Mouse (Mus musculus): ENCODE results near the gene Galnt15. TPM values are rescaled to one million over a fixed set of nuclear protein-coding genes. Genes with fewer than 3 reads are reported as not detected.

Galnt15 gene
- polyA plus RNA-seq, 1 experiment from 2014 or later: 0.01 TPM

GRCm38 (mm10) chr14:32091124-32091523, 62.3 kb downstream of the Galnt15 start:
- Histone ChIP-seq H3K36me3 (ENCODE audit: control insufficient read depth, insufficient read depth) (peaks cover 3% of the 10 kb centered on the region; the same call in 1 of the 2 replicates), H3K4me1 (ENCODE audit: control insufficient read depth, low read depth, low read length) (peaks cover 8% of the 10 kb centered on the region), H3K4me2 (ENCODE audit: low read depth, low read length) (no peak overlapping the region), H3K27me3 (ENCODE audit: control insufficient read depth, insufficient read depth, low read depth, low read length) (no peaks in the 10 kb centered on the region), H3K9me3 (replicated peaks; ENCODE audit: control insufficient read depth, low read length) (no peaks in the 10 kb centered on the region), H3K9ac (ENCODE audit: low read depth, low read length) (no peak overlapping the region), H3K4me3 (ENCODE audit: low read depth, low read length) (no peak overlapping the region), H3K27ac (ENCODE audit: low read length) (no peak overlapping the region)
- no peak for ATAC-seq (ENCODE audit: low read depth)
- WGBS (ENCODE audit: insufficient replicate concordance): 74% methylated on average over 4 of the region's 4 CpGs

GRCm38 (mm10) chr14:32091704-32092103, 62.9 kb downstream of the Galnt15 start:
- H3K27me3 ChIP-seq (ENCODE audit: control insufficient read depth, insufficient read depth, low read depth, low read length): no peaks in the 10 kb centered on the region
- H3K4me3 ChIP-seq (ENCODE audit: low read depth, low read length): no peak overlapping the region
- H3K9ac ChIP-seq (ENCODE audit: low read depth, low read length): no peak overlapping the region
- H3K27ac ChIP-seq (ENCODE audit: low read length): no peak overlapping the region
- no peak overlapping the region for H3K4me2 ChIP-seq (ENCODE audit: low read depth, low read length)
- WGBS (ENCODE audit: insufficient replicate concordance): 81% methylated on average over 4 of the region's 4 CpGs
- ATAC-seq (ENCODE audit: low read depth): no peak
- H3K4me1 ChIP-seq (ENCODE audit: control insufficient read depth, low read depth, low read length): peaks cover 6% of the 10 kb centered on the region
- peaks cover 3% of the 10 kb centered on the region; the same call in 1 of the 2 replicates for H3K36me3 ChIP-seq (ENCODE audit: control insufficient read depth, insufficient read depth)
- H3K9me3 ChIP-seq (replicated peaks; ENCODE audit: control insufficient read depth, low read length): no peaks in the 10 kb centered on the region

DNA sequence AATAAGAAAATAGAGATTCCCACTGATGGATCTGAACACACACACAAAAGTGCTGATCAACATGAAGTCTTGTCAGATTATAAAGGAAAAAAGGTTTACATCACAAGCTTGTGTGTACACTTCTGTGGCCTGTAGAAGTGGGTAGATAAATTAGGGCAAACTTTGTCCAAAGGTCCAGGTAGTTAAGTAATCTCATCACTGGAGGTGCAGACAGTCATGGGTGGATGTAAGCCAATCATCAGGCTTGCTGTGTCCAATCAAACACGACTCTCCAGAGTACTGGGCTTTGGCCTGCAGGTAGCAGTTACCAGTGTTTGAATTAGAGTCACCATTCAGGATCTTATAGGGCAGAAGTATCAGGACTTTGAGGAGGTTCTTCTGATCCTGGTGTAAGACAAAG, 64.2 kb downstream of the Galnt15 start:
- H3K36me3 ChIP-seq (ENCODE audit: control insufficient read depth, insufficient read depth): peaks cover 6% of the 10 kb centered on the region; the same call in 1 of the 2 replicates
- H3K4me2 ChIP-seq (ENCODE audit: low read depth, low read length): no peak overlapping the region
- WGBS (ENCODE audit: insufficient replicate concordance): 23% methylated on average over 1 of the region's 1 CpGs
- no peaks in the 10 kb centered on the region for H3K9me3 ChIP-seq (replicated peaks; ENCODE audit: control insufficient read depth, low read length)
- ATAC-seq (ENCODE audit: low read depth): peak; percentile 84
- no peak overlapping the region for H3K9ac ChIP-seq (ENCODE audit: low read depth, low read length)
- no peaks in the 10 kb centered on the region for H3K27me3 ChIP-seq (ENCODE audit: control insufficient read depth, insufficient read depth, low read depth, low read length)
- H3K4me3 ChIP-seq (ENCODE audit: low read depth, low read length): no peak overlapping the region
- no peaks in the 10 kb centered on the region; the same call in 1 of the 2 replicates for H3K4me1 ChIP-seq (ENCODE audit: control insufficient read depth, low read depth, low read length)
- H3K27ac ChIP-seq (ENCODE audit: low read length): peak overlapping the region; percentile 42

DNA sequence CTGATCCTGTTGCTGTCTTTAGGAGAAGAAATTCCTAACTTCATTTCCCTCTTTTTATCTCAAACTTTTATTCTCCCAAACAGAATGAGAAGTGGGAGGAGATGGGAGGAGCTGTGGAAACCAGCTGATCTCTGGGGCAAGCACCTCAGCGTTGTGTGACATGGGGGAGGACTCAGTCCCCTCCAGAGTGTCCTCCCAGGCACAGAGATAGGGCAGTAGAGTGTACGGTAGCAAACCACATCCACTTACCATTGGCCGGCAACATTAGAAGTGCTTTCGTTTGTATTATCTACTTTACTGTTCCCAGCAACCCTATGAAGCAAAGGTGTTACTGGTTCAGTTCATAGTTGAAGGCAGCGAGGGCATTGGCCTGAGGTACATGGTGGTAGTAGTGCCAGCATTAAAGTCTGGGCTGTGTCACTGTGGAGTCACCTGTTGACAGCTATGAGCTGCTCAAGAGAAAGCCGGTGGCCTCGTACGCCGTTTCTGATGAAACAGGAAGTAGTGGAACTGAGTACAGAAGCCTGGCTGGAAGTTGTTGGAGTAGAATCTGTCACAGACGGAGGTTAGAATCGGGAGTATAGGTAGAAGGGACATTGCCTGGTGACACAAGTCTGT, 64.8 kb downstream of the Galnt15 start:
- peaks cover 9% of the 10 kb centered on the region; the same call in 1 of the 2 replicates for H3K36me3 ChIP-seq (ENCODE audit: control insufficient read depth, insufficient read depth)
- no peaks in the 10 kb centered on the region; the same call in 1 of the 2 replicates for H3K4me1 ChIP-seq (ENCODE audit: control insufficient read depth, low read depth, low read length)
- H3K4me3 ChIP-seq (ENCODE audit: low read depth, low read length): no peak overlapping the region
- H3K27me3 ChIP-seq (ENCODE audit: control insufficient read depth, insufficient read depth, low read depth, low read length): no peaks in the 10 kb centered on the region
- H3K9me3 ChIP-seq (replicated peaks; ENCODE audit: control insufficient read depth, low read length): no peaks in the 10 kb centered on the region
- no peak overlapping the region for H3K4me2 ChIP-seq (ENCODE audit: low read depth, low read length)
- no peak for ATAC-seq (ENCODE audit: low read depth)
- 52% methylated on average over 11 of the region's 11 CpGs for WGBS (ENCODE audit: insufficient replicate concordance)
- H3K27ac ChIP-seq (ENCODE audit: low read length): peak overlapping the region; percentile 42
- H3K9ac ChIP-seq (ENCODE audit: low read depth, low read length): no peak overlapping the region

DNA sequence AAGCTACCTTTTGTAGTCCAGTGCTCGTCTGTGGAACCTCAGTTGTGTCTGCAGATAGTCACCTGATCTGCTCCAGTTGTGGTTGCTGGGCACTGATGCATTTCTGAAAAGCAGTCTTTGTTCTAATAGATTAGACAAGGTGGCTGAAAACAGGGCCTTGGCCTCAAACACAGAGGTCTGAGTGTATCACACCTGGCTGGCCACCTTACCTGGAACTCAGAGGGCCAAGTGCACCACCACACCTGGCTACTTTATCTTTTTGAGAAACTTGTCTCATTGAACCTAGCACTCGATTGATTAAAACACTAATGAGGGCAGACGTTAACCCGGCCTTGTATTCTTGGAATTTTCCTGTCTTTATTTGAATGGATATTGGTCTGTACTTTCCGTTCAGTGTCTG, 66.9 kb downstream of the Galnt15 start:
- 75% methylated on average over 5 of the region's 5 CpGs for WGBS (ENCODE audit: insufficient replicate concordance)
- Histone ChIP-seq H3K4me3 (ENCODE audit: low read depth, low read length) (no peak overlapping the region), H3K4me1 (ENCODE audit: control insufficient read depth, low read depth, low read length) (no peaks in the 10 kb centered on the region; the same call in 1 of the 2 replicates), H3K9ac (ENCODE audit: low read depth, low read length) (no peak overlapping the region), H3K36me3 (ENCODE audit: control insufficient read depth, insufficient read depth) (peaks cover 27% of the 10 kb centered on the region), H3K27ac (ENCODE audit: low read length) (no peak overlapping the region), H3K4me2 (ENCODE audit: low read depth, low read length) (no peak overlapping the region), H3K9me3 (replicated peaks; ENCODE audit: control insufficient read depth, low read length) (no peaks in the 10 kb centered on the region), H3K27me3 (ENCODE audit: control insufficient read depth, insufficient read depth, low read depth, low read length) (no peaks in the 10 kb centered on the region)
- ATAC-seq (ENCODE audit: low read depth): no peak

DNA sequence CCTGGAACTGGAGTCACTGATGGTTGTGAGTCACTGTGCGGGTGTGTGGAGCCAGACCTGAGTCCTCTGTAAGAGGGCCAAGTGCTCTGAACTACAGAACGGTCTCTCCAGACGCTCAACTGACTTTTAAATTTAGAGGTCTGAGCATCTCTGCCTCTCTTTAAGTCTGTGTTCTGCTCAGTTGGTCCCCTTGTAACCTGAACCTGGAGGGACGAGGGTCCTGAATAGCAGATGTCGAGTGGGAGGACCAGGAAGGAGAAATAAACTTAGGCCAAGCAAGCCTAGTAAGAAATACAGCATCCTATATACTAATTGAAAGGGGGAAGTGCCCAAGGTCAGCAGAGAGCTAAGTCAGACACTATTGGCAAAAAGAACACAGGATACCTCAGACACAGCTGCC, 68.0 kb downstream of the Galnt15 start:
- 75% methylated on average over 5 of the region's 5 CpGs for WGBS (ENCODE audit: insufficient replicate concordance)

DNA sequence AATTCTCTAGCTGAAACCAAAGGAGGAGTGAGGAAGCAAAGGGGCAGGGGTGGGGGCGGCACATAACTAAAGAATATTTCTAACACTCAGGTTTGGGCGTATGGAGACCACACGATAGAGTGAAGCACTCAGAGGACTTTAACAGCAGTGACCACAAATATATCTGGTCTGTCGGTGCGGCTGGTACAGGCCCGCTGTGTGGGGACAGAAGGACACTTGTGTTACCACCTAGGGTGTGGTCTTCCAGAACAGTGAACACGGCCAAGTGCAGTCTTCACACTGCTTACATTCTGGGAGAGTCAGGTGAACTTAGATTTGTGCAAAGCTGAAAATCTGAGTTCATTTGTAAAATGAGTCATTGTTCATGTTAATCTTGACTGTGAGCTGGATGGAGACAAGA, 68.9 kb downstream of the Galnt15 start:
- H3K27ac ChIP-seq (ENCODE audit: low read length): no peak overlapping the region
- WGBS (ENCODE audit: insufficient replicate concordance): 84% methylated on average over 7 of the region's 7 CpGs
- no peaks in the 10 kb centered on the region for H3K27me3 ChIP-seq (ENCODE audit: control insufficient read depth, insufficient read depth, low read depth, low read length)
- no peak overlapping the region for H3K4me3 ChIP-seq (ENCODE audit: low read depth, low read length)
- no peak overlapping the region for H3K9ac ChIP-seq (ENCODE audit: low read depth, low read length)
- no peaks in the 10 kb centered on the region for H3K4me1 ChIP-seq (ENCODE audit: control insufficient read depth, low read depth, low read length)
- no peak overlapping the region for H3K4me2 ChIP-seq (ENCODE audit: low read depth, low read length)
- no peaks in the 10 kb centered on the region for H3K9me3 ChIP-seq (replicated peaks; ENCODE audit: control insufficient read depth, low read length)
- H3K36me3 ChIP-seq (ENCODE audit: control insufficient read depth, insufficient read depth): peaks cover 30% of the 10 kb centered on the region
- ATAC-seq (ENCODE audit: low read depth): no peak

More for the DNA sequence above, 68.0 kb downstream of the Galnt15 start:
- H3K4me3 ChIP-seq (ENCODE audit: low read depth, low read length): no peak overlapping the region
- ATAC-seq (ENCODE audit: low read depth): no peak
- no peaks in the 10 kb centered on the region for H3K9me3 ChIP-seq (replicated peaks; ENCODE audit: control insufficient read depth, low read length)
- H3K4me2 ChIP-seq (ENCODE audit: low read depth, low read length): no peak overlapping the region
- peaks cover 30% of the 10 kb centered on the region for H3K36me3 ChIP-seq (ENCODE audit: control insufficient read depth, insufficient read depth)
- H3K27ac ChIP-seq (ENCODE audit: low read length): no peak overlapping the region
- H3K9ac ChIP-seq (ENCODE audit: low read depth, low read length): no peak overlapping the region
- H3K4me1 ChIP-seq (ENCODE audit: control insufficient read depth, low read depth, low read length): no peaks in the 10 kb centered on the region
- no peaks in the 10 kb centered on the region for H3K27me3 ChIP-seq (ENCODE audit: control insufficient read depth, insufficient read depth, low read depth, low read length)

DNA sequence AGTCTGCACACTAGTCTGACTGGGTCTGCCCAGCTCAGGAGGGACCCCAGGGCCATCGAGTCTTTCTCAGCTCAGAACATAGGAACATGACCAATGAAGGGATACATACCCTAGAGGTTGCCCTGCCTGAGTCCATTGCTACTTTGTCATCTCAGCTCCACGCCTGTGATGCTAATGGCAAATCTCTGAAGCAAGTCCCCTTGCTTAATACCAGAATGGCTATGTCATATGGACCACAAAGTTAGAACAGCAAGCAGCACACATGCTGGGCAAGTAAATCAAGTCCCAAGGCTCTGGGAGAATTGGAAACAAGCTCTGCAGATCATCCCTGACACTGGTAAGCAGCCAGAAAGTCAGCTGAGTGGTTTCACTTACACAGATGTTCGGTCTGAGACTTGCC, 70.2 kb downstream of the Galnt15 start:
- H3K9me3 ChIP-seq (replicated peaks; ENCODE audit: control insufficient read depth, low read length): no peaks in the 10 kb centered on the region
- H3K27me3 ChIP-seq (ENCODE audit: control insufficient read depth, insufficient read depth, low read depth, low read length): no peaks in the 10 kb centered on the region
- H3K4me1 ChIP-seq (ENCODE audit: control insufficient read depth, low read depth, low read length): no peaks in the 10 kb centered on the region
- no peak overlapping the region for H3K4me2 ChIP-seq (ENCODE audit: low read depth, low read length)
- ATAC-seq (ENCODE audit: low read depth): no peak
- H3K4me3 ChIP-seq (ENCODE audit: low read depth, low read length): no peak overlapping the region
- H3K27ac ChIP-seq (ENCODE audit: low read length): no peak overlapping the region
- 81% methylated on average over 3 of the region's 3 CpGs for WGBS (ENCODE audit: insufficient replicate concordance)
- H3K36me3 ChIP-seq (ENCODE audit: control insufficient read depth, insufficient read depth): peaks cover 30% of the 10 kb centered on the region
- no peak overlapping the region for H3K9ac ChIP-seq (ENCODE audit: low read depth, low read length)

GRCm38 (mm10) chr14:32103556-32103955, 74.8 kb downstream of the Galnt15 start:
- WGBS (ENCODE audit: insufficient replicate concordance): 79% methylated on average over 4 of the region's 4 CpGs
- Histone ChIP-seq H3K4me2 (ENCODE audit: low read depth, low read length) (no peak overlapping the region), H3K27me3 (ENCODE audit: control insufficient read depth, insufficient read depth, low read depth, low read length) (no peaks in the 10 kb centered on the region), H3K9me3 (replicated peaks; ENCODE audit: control insufficient read depth, low read length) (no peaks in the 10 kb centered on the region), H3K36me3 (ENCODE audit: control insufficient read depth, insufficient read depth) (peaks cover 22% of the 10 kb centered on the region), H3K4me3 (ENCODE audit: low read depth, low read length) (no peak overlapping the region), H3K9ac (ENCODE audit: low read depth, low read length) (no peak overlapping the region), H3K4me1 (ENCODE audit: control insufficient read depth, low read depth, low read length) (no peaks in the 10 kb centered on the region), H3K27ac (ENCODE audit: low read length) (no peak overlapping the region)
- ATAC-seq (ENCODE audit: low read depth): no peak

All from liver, embryonic 16.5 days (tissue).